Mouse (Mus musculus): ENCODE data around the gene P2ry2. TPM values are rescaled to one million over a fixed set of nuclear protein-coding genes. Genes with fewer than 3 reads are reported as not detected.

P2ry2 gene
- polyA plus RNA-seq, 1 experiment: not detected

- no peak for TF ChIP-seq GATA1 (IDR thresholded peaks at IDR 0.05; ENCODE audit: low read length)
Observed at GRCm38 (mm10) chr7:100972875-100973274, 39.8 kb downstream of the P2ry2 start.

DNA sequence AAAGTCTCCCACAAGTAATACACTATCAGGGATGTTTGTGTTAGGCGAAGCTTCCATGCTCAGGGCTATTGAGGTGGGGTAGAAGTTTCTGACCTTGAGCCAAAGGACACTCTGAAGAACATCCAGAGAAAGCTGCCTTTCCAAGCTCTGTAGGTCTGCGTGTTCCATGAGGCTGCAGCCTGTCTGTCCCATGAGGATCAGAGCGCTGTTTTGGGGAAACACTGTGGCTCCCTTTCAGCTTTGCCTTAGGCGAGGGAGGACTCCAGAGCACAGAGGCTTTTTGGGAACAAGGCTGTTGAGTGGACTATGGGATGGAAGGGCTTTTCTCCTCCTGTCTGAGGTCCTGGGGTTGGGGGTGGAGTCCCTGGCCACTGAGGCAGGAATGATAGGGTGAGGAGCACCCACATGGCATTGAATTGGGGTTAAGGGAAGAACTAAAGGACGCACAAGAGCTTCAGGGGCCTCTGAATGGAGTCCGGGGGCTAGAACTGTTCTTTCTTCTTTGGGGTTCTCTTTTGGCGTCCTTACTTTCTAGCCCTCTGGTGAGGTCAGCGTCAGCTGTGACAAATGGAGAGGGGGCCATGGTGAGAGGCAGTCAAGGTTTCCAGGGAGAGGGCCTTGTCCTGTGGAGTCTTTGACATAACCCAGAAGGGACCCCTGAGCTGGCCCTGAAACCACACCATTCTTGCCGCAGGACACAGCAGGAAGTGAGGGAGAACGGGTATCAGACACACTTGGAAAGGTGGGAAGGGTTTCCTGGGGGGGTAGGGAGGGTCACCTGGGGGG, 43.6 kb downstream of the P2ry2 start:
- TF ChIP-seq GATA1 (IDR thresholded peaks at IDR 0.05; ENCODE audit: low read length): no peak

DNA sequence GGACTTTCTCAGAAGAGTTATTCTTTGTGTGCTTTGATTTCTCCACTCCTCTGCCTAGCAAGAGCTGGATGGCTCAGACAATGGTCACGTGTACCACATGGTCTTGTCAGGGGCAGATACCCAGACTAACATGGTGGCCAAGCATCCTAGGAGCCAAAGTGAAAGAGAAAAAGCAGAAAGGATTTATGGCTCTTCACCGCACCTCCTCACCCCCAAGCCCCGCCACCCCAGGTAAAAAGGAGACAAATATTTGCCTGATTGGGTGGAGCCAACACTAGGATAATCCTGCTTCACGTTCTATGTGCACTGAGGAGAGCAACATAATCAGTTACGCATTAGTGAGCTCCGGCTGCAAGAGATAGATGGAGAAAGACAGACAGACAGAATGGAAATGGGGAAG, 44.3 kb downstream of the P2ry2 start:
- no peak for TF ChIP-seq GATA1 (IDR thresholded peaks at IDR 0.05; ENCODE audit: low read length)

- no peak for TF ChIP-seq GATA1 (IDR thresholded peaks at IDR 0.05; ENCODE audit: low read length)
Observed at GRCm38 (mm10) chr7:100967850-100968249, 44.8 kb downstream of the P2ry2 start.

- no peak for TF ChIP-seq GATA1 (IDR thresholded peaks at IDR 0.05; ENCODE audit: low read length)
Observed at GRCm38 (mm10) chr7:100966014-100966413, 46.7 kb downstream of the P2ry2 start.

- TF ChIP-seq GATA1 (IDR thresholded peaks at IDR 0.05; ENCODE audit: low read length): no peak
Observed at GRCm38 (mm10) chr7:100965079-100965478, 47.6 kb downstream of the P2ry2 start.

- TF ChIP-seq GATA1 (IDR thresholded peaks at IDR 0.05; ENCODE audit: low read length): no peak
Observed at GRCm38 (mm10) chr7:100964242-100964641, 48.4 kb downstream of the P2ry2 start.

GRCm38 (mm10) chr7:100963381-100963780, 49.3 kb downstream of the P2ry2 start:
- TF ChIP-seq GATA1 (IDR thresholded peaks at IDR 0.05; ENCODE audit: low read length): no peak

- TF ChIP-seq GATA1 (IDR thresholded peaks at IDR 0.05; ENCODE audit: low read length): no peak
Observed at GRCm38 (mm10) chr7:100961146-100961545, 51.5 kb downstream of the P2ry2 start.

GRCm38 (mm10) chr7:100960462-100960861, 52.2 kb downstream of the P2ry2 start:
- no peak for TF ChIP-seq GATA1 (IDR thresholded peaks at IDR 0.05; ENCODE audit: low read length)

DNA sequence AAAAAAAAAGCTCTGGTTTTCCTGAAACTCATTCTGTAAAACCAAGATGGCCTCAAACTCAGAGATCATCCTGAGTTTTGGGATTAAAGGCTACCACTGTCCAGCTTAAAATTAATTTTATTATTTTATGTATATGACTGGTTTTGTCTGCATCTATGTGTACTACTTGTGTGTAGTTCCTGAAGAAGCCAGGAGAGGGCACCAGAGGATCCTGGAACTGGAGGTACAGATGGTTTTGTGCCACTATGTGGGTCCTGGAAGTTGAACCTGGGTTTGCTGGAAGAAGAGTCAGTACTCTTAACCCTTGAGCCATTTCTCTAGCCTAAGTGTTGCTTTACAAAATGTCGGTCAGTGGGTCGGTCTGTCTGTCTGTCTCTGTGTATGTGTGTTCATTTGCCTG, 54.2 kb downstream of the P2ry2 start:
- no peak for TF ChIP-seq GATA1 (IDR thresholded peaks at IDR 0.05; ENCODE audit: low read length)

DNA sequence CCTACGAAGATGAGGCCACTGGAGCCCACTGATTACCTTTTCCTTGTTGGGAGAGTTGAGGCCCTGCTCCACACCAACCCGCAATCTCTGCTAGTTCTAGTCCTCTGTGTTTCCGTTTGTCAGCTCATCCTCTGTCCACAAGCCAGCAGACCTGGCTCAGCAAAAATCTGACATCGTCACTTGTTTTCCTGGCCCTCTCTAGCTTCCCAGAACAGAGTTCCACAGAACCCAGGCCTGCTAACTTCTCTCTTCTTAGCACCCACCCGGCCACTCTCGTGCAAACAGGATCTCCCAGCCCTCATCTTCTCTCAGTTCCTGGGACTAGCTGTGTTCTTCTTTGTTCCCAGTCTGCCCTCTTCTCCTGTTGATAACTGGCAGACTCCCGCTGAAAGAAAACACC, 60.0 kb downstream of the P2ry2 start:
- no peak for TF ChIP-seq GATA1 (IDR thresholded peaks at IDR 0.05; ENCODE audit: low read length)

- no peak for TF ChIP-seq GATA1 (IDR thresholded peaks at IDR 0.05; ENCODE audit: low read length)
Observed at GRCm38 (mm10) chr7:100951903-100952302, 60.8 kb downstream of the P2ry2 start.

GRCm38 (mm10) chr7:100950481-100951010, 62.1 kb downstream of the P2ry2 start:
- no peak for TF ChIP-seq GATA1 (IDR thresholded peaks at IDR 0.05; ENCODE audit: low read length)

- TF ChIP-seq GATA1 (IDR thresholded peaks at IDR 0.05; ENCODE audit: low read length): no peak
Observed at GRCm38 (mm10) chr7:100950031-100950430, 62.6 kb downstream of the P2ry2 start.

Other genes starting within 250 kb of the P2ry2 start
- 50.9 and 53.1 TPM in 2 replicates for gene Relt, start 149.4 kb downstream of the P2ry2 start, polyA plus RNA-seq (2012)
- not detected in 2 replicates for gene Arhgef17, start 80.8 kb downstream of the P2ry2 start, polyA plus RNA-seq (2012)
- not detected in 2 replicates for gene P2ry6, start 38.2 kb downstream of the P2ry2 start, polyA plus RNA-seq (2012)
- 1.5 and 5.0 TPM in 2 replicates for gene Fchsd2, start 80.0 kb upstream of the P2ry2 start, polyA plus RNA-seq (2012)

All from G1E-ER4 (cell line).